Mouse (Mus musculus): ENCODE results near the gene St6galnac1.

St6galnac1 gene

DNA sequence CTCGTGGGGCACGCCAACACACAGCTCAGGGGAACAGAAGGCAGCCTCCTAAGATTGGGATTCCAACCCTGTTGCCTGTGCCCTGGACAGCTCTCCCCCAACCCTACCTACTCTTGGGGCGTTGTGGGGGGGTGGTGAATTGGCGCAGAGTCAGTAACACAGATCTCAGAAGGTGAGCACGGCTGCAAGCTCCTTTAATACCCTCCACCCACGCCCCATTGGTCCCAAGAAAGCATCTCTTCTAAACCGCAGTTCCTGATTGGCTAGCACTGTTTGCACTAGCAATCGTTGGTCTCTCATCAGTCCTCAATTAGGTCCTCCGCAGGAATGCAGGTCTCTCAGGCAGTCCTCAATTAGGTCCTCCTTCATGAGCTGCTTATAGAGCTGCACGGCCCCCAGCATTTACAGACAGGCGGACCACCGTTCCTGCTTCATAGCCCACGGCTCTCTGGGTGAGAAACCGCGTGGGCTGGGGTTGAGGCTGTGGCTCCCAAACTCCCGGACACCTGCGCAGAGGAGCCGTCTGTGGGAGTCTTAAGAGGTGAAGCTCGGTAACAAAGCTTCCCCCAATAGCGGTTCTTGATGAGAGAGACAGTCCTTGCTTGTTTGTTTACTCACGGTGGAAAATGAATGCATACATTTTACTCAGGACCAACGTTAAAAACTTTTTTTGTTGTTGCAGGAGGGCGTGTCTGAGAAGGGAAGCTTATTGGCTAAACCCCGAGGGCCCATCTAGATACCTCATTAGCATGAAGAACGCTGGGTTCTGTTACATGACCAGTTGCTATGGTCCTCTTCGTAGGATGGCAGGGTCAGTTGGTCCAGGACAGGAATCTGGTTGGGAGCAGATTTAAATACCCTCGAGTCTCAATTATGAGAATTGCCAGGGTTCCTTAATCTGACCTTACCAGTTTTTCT lies 50.0 kb downstream of the St6galnac1 start:
- no peak for DNase-seq

GRCm38 (mm10) chr11:116723064-116723463 lies 52.2 kb downstream of the St6galnac1 start:
- DNase-seq: no peak

DNA sequence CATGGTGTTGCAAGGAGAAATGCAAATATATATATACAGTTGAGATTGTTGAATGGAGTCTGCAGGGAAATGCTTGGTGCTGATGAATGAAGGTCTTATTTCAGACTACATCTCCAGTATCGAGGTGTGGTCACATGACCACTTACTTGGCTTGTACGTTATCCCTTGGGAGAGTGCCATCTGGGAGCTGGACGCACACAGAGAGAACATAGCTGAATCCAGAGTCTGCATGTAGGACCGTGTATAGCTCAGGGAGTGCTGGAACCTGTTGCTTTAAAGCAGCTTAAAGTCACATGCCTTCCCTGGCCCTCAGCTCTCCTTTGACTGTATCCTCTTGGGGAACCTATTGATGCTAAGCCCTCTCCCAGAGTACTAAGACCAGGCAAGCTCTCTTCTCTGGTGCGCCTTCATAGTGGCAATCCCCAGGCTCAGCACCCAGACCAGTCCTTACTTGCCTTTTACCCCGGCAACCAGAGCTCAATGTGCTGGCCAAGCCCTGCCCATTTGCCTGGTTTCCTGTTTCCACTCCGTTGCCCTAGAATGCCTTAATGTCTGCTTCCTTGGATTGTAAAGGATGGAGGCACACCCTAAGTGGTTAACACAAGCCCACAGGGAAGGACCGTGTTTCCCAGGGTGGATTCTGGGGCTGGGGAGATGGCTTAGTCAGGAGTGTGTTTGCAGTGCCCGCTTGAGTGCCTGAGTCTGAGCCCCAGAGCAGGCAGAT lies 53.6 kb downstream of the St6galnac1 start:
- DNase-seq: no peak

DNA sequence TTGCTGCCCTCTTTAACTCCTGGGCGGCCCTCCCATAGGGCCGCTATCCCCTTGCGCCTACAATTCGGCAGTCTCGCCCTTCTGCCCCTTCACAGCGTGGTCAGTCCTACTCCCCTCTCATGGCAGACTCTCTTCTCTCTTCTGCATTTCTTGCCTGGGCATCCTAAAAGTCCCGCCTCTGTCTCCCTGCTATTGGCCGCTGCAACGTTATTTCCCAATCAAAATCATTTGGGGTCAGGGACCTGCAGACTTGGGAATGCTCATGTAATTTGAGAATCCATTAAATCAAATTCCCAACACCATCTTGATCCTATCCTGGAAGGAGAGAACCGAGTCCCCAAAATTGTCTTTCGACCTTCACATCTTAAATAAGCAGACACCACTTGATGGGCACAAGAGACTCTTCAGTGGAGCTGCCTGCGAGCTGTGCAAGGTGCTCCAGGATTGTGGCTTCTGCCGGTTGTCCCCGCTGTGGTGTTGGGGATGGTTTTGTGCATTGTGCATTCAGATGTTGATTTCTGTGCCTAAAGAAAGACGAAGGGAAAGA lies 54.9 kb downstream of the St6galnac1 start:
- DNase-seq: no peak
